Mouse (Mus musculus): ENCODE measurements around the gene Sytl5. TPM values are rescaled to one million over a fixed set of nuclear protein-coding genes. Genes with fewer than 3 reads are reported as not detected.

Gene Sytl5
- polyA plus RNA-seq, 1 experiment from 2014 or later = 0.35 TPM

Other genes starting within 250 kb of the Sytl5 start
- 13.2 and 17.5 TPM in 2 replicates for gene Dynlt3, start 222.6 kb upstream of the Sytl5 start, polyA plus RNA-seq (2016; fragmentation: Nextera tagmentation; extraction: Ambion mirVana)
- gene Hypm, start 38.7 kb upstream of the Sytl5 start, polyA plus RNA-seq (2016; fragmentation: Nextera tagmentation; extraction: Ambion mirVana) = not detected in 2 replicates
- gene H2al3, start 35.9 kb upstream of the Sytl5 start, polyA plus RNA-seq (2016; fragmentation: Nextera tagmentation; extraction: Ambion mirVana) = not detected in 2 replicates
- gene Srpx, start 232.1 kb downstream of the Sytl5 start, polyA plus RNA-seq (2016; fragmentation: Nextera tagmentation; extraction: Ambion mirVana) = 3.1 and 3.6 TPM in 2 replicates

All from embryonic facial prominence, embryonic 10.5 days (tissue).